In genomic region chr5:120742125-120742524, GRCm38 (mm10) we compare ENCODE assay signal across 10 mouse cellular contexts. TPM values are rescaled to one million over a fixed set of nuclear protein-coding genes. Genes with fewer than 3 reads are reported as not detected.
A peak's percentile ranks its signal among the peaks of the same experiment; 100 is the strongest.
DNase-seq lines count a peak whose midpoint lies in the region; ATAC-seq and TF ChIP-seq lines count a peak whose summit lies in the region.
"Had no signal": no experiment of that assay in that cellular context is flagged by ENCODE, and none has a peak within 500 bp of the region (broad histone marks: within the 10 kb centered on the region; RNA-seq: fewer than 3 reads in every experiment).

No protein-coding gene starts in this region.

- TF ChIP-seq CTCF in gastrocnemius, adult 2 months (IDR thresholded peaks at IDR 0.05): peak; percentile 56
- peak; percentile 76 for TF ChIP-seq CTCF in liver, embryonic 14.5 days (IDR thresholded peaks at IDR 0.05; ENCODE audit: low read depth)
- peak; percentile 70 for TF ChIP-seq CTCF in stomach, postnatal 0 days (IDR thresholded peaks at IDR 0.05; ENCODE audit: low read depth)

- intact Hi-C loops in gastrocnemius, adult 2 months (cut with DNase I): loop anchor here (10.0 kb wide), 1 partner anchor 117 kb away; no protein-coding TSS in a partner anchor

- 31% methylated on average over 4 of the region's 4 CpGs for WGBS in neural tube, embryonic 15.5 days
- 23% methylated on average over 4 of the region's 4 CpGs for WGBS in liver, embryonic 14.5 days (ENCODE audit: insufficient replicate concordance)
- WGBS in stomach, postnatal 0 days: 26% methylated on average over 4 of the region's 4 CpGs

- no peaks in the 10 kb centered on the region for H3K36me3 ChIP-seq in neural tube, embryonic 15.5 days
- no peaks in the 10 kb centered on the region for H3K36me3 ChIP-seq in liver, embryonic 14.5 days (replicated peaks; ENCODE audit: control insufficient read depth, insufficient read depth, low read depth)
- H3K36me3 ChIP-seq in stomach, postnatal 0 days (ENCODE audit: control insufficient read depth, insufficient read depth, low read length): no peaks in the 10 kb centered on the region
- H3K36me3 ChIP-seq: embryonic facial prominence, embryonic 12.5 days had no signal

- DNase-seq in gastrocnemius, adult 2 months: no peak
- no peak for DNase-seq in gastrocnemius, adult 18-20 months (ENCODE audit: low spot score)
- DNase-seq in neural tube, embryonic 10.5 days (ENCODE audit: extremely low spot score, low spot score): peak; percentile 23
- DNase-seq in c-Kit-positive CD71-positive TER-119-positive erythroid progenitor cells, embryonic 14.5 days (ENCODE audit: low spot score): peak; percentile 35
- DNase-seq in liver, embryonic 14.5 days (ENCODE audit: low read depth in 3 of 3, low spot score in 3 of 3): no peak
- peak; percentile 39 for DNase-seq in stomach, postnatal 0 days (ENCODE audit: low spot score)
- DNase-seq in ovary, postnatal 14 days (ENCODE audit: low spot score): no peak

- no peak overlapping the region for H3K9ac ChIP-seq in neural tube, embryonic 15.5 days (replicated peaks)
- H3K9ac ChIP-seq in liver, embryonic 14.5 days (replicated peaks): no peak overlapping the region
- no peak overlapping the region for H3K9ac ChIP-seq in stomach, postnatal 0 days (ENCODE audit: low read length)
- H3K9ac ChIP-seq: embryonic facial prominence, embryonic 12.5 days had no signal

- peaks cover 7% of the 10 kb centered on the region; the same call in 1 of the 2 replicates for H3K27me3 ChIP-seq in neural tube, embryonic 15.5 days (replicated peaks)
- H3K27me3 ChIP-seq in liver, embryonic 14.5 days (ENCODE audit: control insufficient read depth, insufficient read depth, low read length): no peaks in the 10 kb centered on the region
- H3K27me3 ChIP-seq in stomach, postnatal 0 days (ENCODE audit: control insufficient read depth, insufficient read depth, low read length): no peaks in the 10 kb centered on the region

- no peak overlapping the region for H3K4me2 ChIP-seq in neural tube, embryonic 15.5 days
- H3K4me2 ChIP-seq in liver, embryonic 14.5 days (ENCODE audit: low read depth): no peak overlapping the region
- no peak overlapping the region for H3K4me2 ChIP-seq in stomach, postnatal 0 days (replicated peaks; ENCODE audit: low read depth)
- H3K4me2 ChIP-seq: embryonic facial prominence, embryonic 12.5 days had no signal

- peaks cover 8% of the 10 kb centered on the region for H3K4me1 ChIP-seq in neural tube, embryonic 15.5 days
- H3K4me1 ChIP-seq in liver, embryonic 14.5 days (replicated peaks; ENCODE audit: control insufficient read depth in 2 of 2, insufficient read depth in 2 of 2, low read length in 1 of 2): no peaks in the 10 kb centered on the region
- no peaks in the 10 kb centered on the region for H3K4me1 ChIP-seq in stomach, postnatal 0 days (replicated peaks; ENCODE audit: control insufficient read depth, insufficient read depth)
- H3K4me1 ChIP-seq: embryonic facial prominence, embryonic 12.5 days had no signal

- ATAC-seq in neural tube, embryonic 15.5 days (ENCODE audit: low FRiP score): no peak
- no peak for ATAC-seq in liver, embryonic 14.5 days (ENCODE audit: insufficient read depth)
- ATAC-seq in stomach, postnatal 0 days (ENCODE audit: low FRiP score, low TSS enrichment): no peak

- no peak overlapping the region for H3K27ac ChIP-seq in gastrocnemius, adult 2 months
- no peak overlapping the region for H3K27ac ChIP-seq in neural tube, embryonic 15.5 days (replicated peaks)
- H3K27ac ChIP-seq in liver, embryonic 14.5 days: no peak overlapping the region
- H3K27ac ChIP-seq in stomach, postnatal 0 days (replicated peaks): no peak overlapping the region
- H3K27ac ChIP-seq: embryonic facial prominence, embryonic 12.5 days had no signal

- H3K4me3 ChIP-seq in gastrocnemius, adult 2 months: no peak overlapping the region
- no peak overlapping the region for H3K4me3 ChIP-seq in neural tube, embryonic 15.5 days (replicated peaks)
- no peak overlapping the region for H3K4me3 ChIP-seq in liver, embryonic 14.5 days (ENCODE audit: insufficient read depth in 1 of 2, low read depth in 2 of 2, low read length in 2 of 2)
- H3K4me3 ChIP-seq in stomach, postnatal 0 days (ENCODE audit: low read depth, low read length): no peak overlapping the region
- H3K4me3 ChIP-seq: embryonic facial prominence, embryonic 12.5 days had no signal

- no peak for TF ChIP-seq EP300 in liver, embryonic 14.5 days (IDR thresholded peaks at IDR 0.05; ENCODE audit: low read depth)
- no peak for TF ChIP-seq EP300 in stomach, postnatal 0 days (optimal IDR thresholded peaks at IDR 0.05)

- H3K9me3 ChIP-seq in neural tube, embryonic 15.5 days (replicated peaks): no peaks in the 10 kb centered on the region
- no peaks in the 10 kb centered on the region for H3K9me3 ChIP-seq in liver, embryonic 14.5 days (ENCODE audit: control insufficient read depth, low read length)
- H3K9me3 ChIP-seq in stomach, postnatal 0 days (ENCODE audit: control insufficient read depth, low read length): no peaks in the 10 kb centered on the region
- H3K9me3 ChIP-seq: embryonic facial prominence, embryonic 12.5 days had no signal

RNA-seq across cellular contexts. Expression of gene Oas2, which starts 7.5 kb away (rescaled TPM):
- under 1 TPM; 0.10 to 0.28 TPM for total RNA-seq in gastrocnemius, adult 2 months (2021)
- under 1 TPM; 0.19 to 0.25 TPM for total RNA-seq in gastrocnemius, adult 18-20 months (2021)
- 0.20 and 0.46 TPM in 2 replicates for polyA plus RNA-seq in neural tube, embryonic 15.5 days (2015; fragmentation: Nextera tagmentation; extraction: Ambion mirVana)
- polyA plus RNA-seq in liver, embryonic 14.5 days (2012; rRNA removed): 0.81 and 1.1 TPM in 2 replicates
- polyA plus RNA-seq in liver, embryonic 14.5 days (2014; fragmentation: Nextera tagmentation; extraction: Ambion mirVana): 0.47 and 0.54 TPM in 2 replicates
- 0.59 and 0.74 TPM in 2 replicates for polyA plus RNA-seq in stomach, postnatal 0 days (2015; fragmentation: Nextera tagmentation; extraction: Ambion mirVana)

RNA-seq across cellular contexts. Expression of gene Dtx1, which starts 30.4 kb away (rescaled TPM):
- under 1 TPM; 0.45 to 0.54 TPM for total RNA-seq in gastrocnemius, adult 2 months (2021)
- total RNA-seq in gastrocnemius, adult 18-20 months (2021): under 1 TPM; 0.41 to 0.74 TPM
- polyA plus RNA-seq in neural tube, embryonic 15.5 days (2015; fragmentation: Nextera tagmentation; extraction: Ambion mirVana): 59.9 and 61.1 TPM in 2 replicates
- polyA plus RNA-seq in liver, embryonic 14.5 days (2012; rRNA removed): 0.03 and 0.41 TPM in 2 replicates
- polyA plus RNA-seq in liver, embryonic 14.5 days (2014; fragmentation: Nextera tagmentation; extraction: Ambion mirVana): 0.05 TPM in 1 of 2 replicates, not detected in the other
- polyA plus RNA-seq in stomach, postnatal 0 days (2015; fragmentation: Nextera tagmentation; extraction: Ambion mirVana): 2.0 and 3.1 TPM in 2 replicates

RNA-seq across cellular contexts. Expression of gene Oas3, which starts 35.3 kb away (rescaled TPM):
- total RNA-seq in gastrocnemius, adult 2 months (2021): under 1 TPM in 1 of 2 experiments, not detected in 1; 0.06 TPM
- not detected for total RNA-seq in gastrocnemius, adult 18-20 months (2021)
- polyA plus RNA-seq in neural tube, embryonic 15.5 days (2015; fragmentation: Nextera tagmentation; extraction: Ambion mirVana): 0.60 and 0.87 TPM in 2 replicates
- 0.18 and 0.31 TPM in 2 replicates for polyA plus RNA-seq in liver, embryonic 14.5 days (2012; rRNA removed)
- polyA plus RNA-seq in liver, embryonic 14.5 days (2014; fragmentation: Nextera tagmentation; extraction: Ambion mirVana): 0.03 and 0.23 TPM in 2 replicates
- polyA plus RNA-seq in stomach, postnatal 0 days (2015; fragmentation: Nextera tagmentation; extraction: Ambion mirVana): 0.40 and 0.41 TPM in 2 replicates
- total RNA-seq: layer of hippocampus, postnatal 25 days had no signal

RNA-seq across cellular contexts. Expression of gene Oas1e, which starts 53.2 kb away (rescaled TPM):
- total RNA-seq in gastrocnemius, adult 2 months (2021): not detected
- total RNA-seq in gastrocnemius, adult 18-20 months (2021): not detected
- polyA plus RNA-seq in neural tube, embryonic 15.5 days (2015; fragmentation: Nextera tagmentation; extraction: Ambion mirVana): 0.18 and 0.31 TPM in 2 replicates
- polyA plus RNA-seq in liver, embryonic 14.5 days (2012; rRNA removed): not detected in 2 replicates
- not detected in 2 replicates for polyA plus RNA-seq in liver, embryonic 14.5 days (2014; fragmentation: Nextera tagmentation; extraction: Ambion mirVana)
- polyA plus RNA-seq in stomach, postnatal 0 days (2015; fragmentation: Nextera tagmentation; extraction: Ambion mirVana): not detected in 2 replicates
- total RNA-seq: layer of hippocampus, postnatal 25 days had no signal
- polyA plus RNA-seq: embryonic facial prominence, embryonic 12.5 days had no signal

Comparison
In these comparisons a context has a peak if more than half of its experiments do, and no peak if none do; other contexts are left out.
1. DNase-seq: peak in neural tube, embryonic 10.5 days (single experiment), c-Kit-positive CD71-positive TER-119-positive erythroid progenitor cells, embryonic 14.5 days (single experiment) and stomach, postnatal 0 days (single experiment); none in gastrocnemius, adult 2 months (single experiment), gastrocnemius, adult 18-20 months (single experiment), liver, embryonic 14.5 days (0 of 3) and ovary, postnatal 14 days (single experiment).
2. RNA of gene Dtx1, which starts 30.4 kb away (polyA plus RNA-seq): 59.9 to 61.1 TPM in neural tube, embryonic 15.5 days; 2.0 to 3.1 TPM in stomach, postnatal 0 days and 0.03 to 0.41 TPM in liver, embryonic 14.5 days; every median in the first group is over 10 times any median in the second.
3. Peak in every context shown above with its lines, with median percentiles within 50 percentile points of each other: CTCF ChIP-seq.